17 mouse cellular contexts compared by ENCODE assay signal in genomic region chr6:91585543-91585942, GRCm38 (mm10).
DNase-seq lines count a peak whose midpoint lies in the region; ATAC-seq and TF ChIP-seq lines count a peak whose summit lies in the region.
"Had no signal": no experiment of that assay in that cellular context is flagged by ENCODE, and none has a peak within 500 bp of the region (broad histone marks: within the 10 kb centered on the region; RNA-seq: fewer than 3 reads in every experiment).

No protein-coding gene starts in this region.

- H3K36me3 ChIP-seq in thymus, adult 2 months (ENCODE audit: control insufficient read depth, insufficient read depth, low read length), result no peaks in the 10 kb centered on the region
- H3K36me3 ChIP-seq in neural tube, embryonic 15.5 days, result no peaks in the 10 kb centered on the region
- H3K36me3 ChIP-seq: forebrain, embryonic 10.5 days; hindbrain, embryonic 13.5 days had no signal

- H3K4me3 ChIP-seq in thymus, adult 2 months (ENCODE audit: control insufficient read depth, insufficient read depth, low read length), result no peak overlapping the region
- H3K4me3 ChIP-seq in neural tube, embryonic 15.5 days (replicated peaks), result no peak overlapping the region
- H3K4me3 ChIP-seq: forebrain, embryonic 10.5 days; hindbrain, embryonic 13.5 days; myocyte had no signal

- no peak for TF ChIP-seq POLR2A in thymus, adult 2 months (IDR thresholded peaks at IDR 0.05; ENCODE audit: control insufficient read depth, extremely low read depth, insufficient read depth, low read length, poor library complexity)

- no peak overlapping the region for H3K27ac ChIP-seq in thymus, adult 2 months (ENCODE audit: control insufficient read depth, insufficient read depth, low read length)
- no peak overlapping the region for H3K27ac ChIP-seq in neural tube, embryonic 15.5 days (replicated peaks)
- H3K27ac ChIP-seq: forebrain, embryonic 10.5 days; hindbrain, embryonic 13.5 days had no signal

- DNase-seq in thymus, adult 2 months, result peak; percentile 8
- DNase-seq in thymus, postnatal 10 days (ENCODE audit: low spot score in 2 of 2), result no peak
- DNase-seq in lung, postnatal 25 days (ENCODE audit: low spot score), result peak; percentile 62
- peak; percentile 21 for DNase-seq in thymus, postnatal 4 days
- no peak for DNase-seq in right cerebral cortex, postnatal 36 days (ENCODE audit: low spot score in 2 of 2)
- no peak for DNase-seq in heart, adult 8-10 months (ENCODE audit: low spot score)
- DNase-seq: gastrocnemius, postnatal 36 days; kidney, postnatal 14 days; liver had no signal

- no peaks in the 10 kb centered on the region for H3K9me3 ChIP-seq in neural tube, embryonic 15.5 days (replicated peaks)
- H3K9me3 ChIP-seq: forebrain, embryonic 10.5 days; hindbrain, embryonic 13.5 days had no signal

- peaks cover 5% of the 10 kb centered on the region for H3K4me1 ChIP-seq in thymus, adult 2 months (replicated peaks; ENCODE audit: control insufficient read depth, insufficient read depth, low read length)
- no peaks in the 10 kb centered on the region for H3K4me1 ChIP-seq in neural tube, embryonic 15.5 days
- H3K4me1 ChIP-seq: hindbrain, embryonic 13.5 days had no signal

- no peak for TF ChIP-seq CTCF in thymus, adult 2 months (IDR thresholded peaks at IDR 0.05; ENCODE audit: borderline replicate concordance, control insufficient read depth, extremely low read depth, insufficient read depth, low read length, poor library complexity)

- no peak overlapping the region for H3K4me2 ChIP-seq in neural tube, embryonic 15.5 days
- H3K4me2 ChIP-seq: hindbrain, embryonic 13.5 days; lung, embryonic 14.5 days; midbrain, embryonic 11.5 days had no signal

- no peaks in the 10 kb centered on the region for H3K27me3 ChIP-seq in thymus, adult 2 months (ENCODE audit: control insufficient read depth, insufficient read depth, low read length)
- no peaks in the 10 kb centered on the region for H3K27me3 ChIP-seq in neural tube, embryonic 15.5 days (replicated peaks)
- H3K27me3 ChIP-seq: hindbrain, embryonic 13.5 days had no signal

- peak; percentile 49 for ATAC-seq in activated CD4-positive, CD25-positive, alpha-beta regulatory T cell, adult 4 months
- no peak for ATAC-seq in neural tube, embryonic 15.5 days (ENCODE audit: low FRiP score)
- ATAC-seq: intestine, postnatal 0 days had no signal

- WGBS in thymus, adult 2 months, result 66% methylated on average over 3 of the region's 3 CpGs
- WGBS in neural tube, embryonic 15.5 days, result 87% methylated on average over 3 of the region's 3 CpGs

- H3K9ac ChIP-seq in neural tube, embryonic 15.5 days (replicated peaks), result no peak overlapping the region
- H3K9ac ChIP-seq: hindbrain, embryonic 13.5 days; lung, embryonic 14.5 days had no signal

Comparison
In these comparisons a context has a peak if more than half of its experiments do, and no peak if none do; other contexts are left out.
1. DNase-seq: peak in thymus, adult 2 months (single experiment), lung, postnatal 25 days (single experiment) and thymus, postnatal 4 days (single experiment); none in thymus, postnatal 10 days (0 of 2), right cerebral cortex, postnatal 36 days (0 of 2) and heart, adult 8-10 months (single experiment).